Mouse (Mus musculus): ENCODE measurements at regions not wholly inside any gene's neighbourhood (a gene's known extent, or its start where the extent isn't known, plus 50 kb on each side); places are given as distances from the start of the nearest gene placed in this dataset.

- no peak for TF ChIP-seq CTCF (IDR thresholded peaks at IDR 0.05; ENCODE audit: control insufficient read depth, insufficient read depth, insufficient read length)
- no peak for TF ChIP-seq MAX (IDR thresholded peaks at IDR 0.05)
- TF ChIP-seq USF1 (IDR thresholded peaks at IDR 0.05; ENCODE audit: low read depth) = no peak
- no peak for TF ChIP-seq MYOG (IDR thresholded peaks at IDR 0.05; ENCODE audit: control insufficient read depth, extremely low read depth, insufficient read length)
- TF ChIP-seq MYOD1 (IDR thresholded peaks at IDR 0.05; ENCODE audit: control insufficient read depth, insufficient read length, low read depth) = no peak
- TF ChIP-seq CEBPB (IDR thresholded peaks at IDR 0.05; ENCODE audit: low read depth) = no peak
- TF ChIP-seq FOSL1 (IDR thresholded peaks at IDR 0.05; ENCODE audit: insufficient read depth, low read length, poor library complexity, severe bottlenecking) = no peak
Observed at GRCm38 (mm10) chr6:31202594-31202993, 195.9 kb upstream of the Mkln1 start.

All from C2C12 (cell line).